Mouse (Mus musculus) intestine, embryonic 14.5 days (tissue): ENCODE results near the gene Pfkfb4. TPM values are rescaled to one million over a fixed set of nuclear protein-coding genes. Genes with fewer than 3 reads are reported as not detected.

Experiments used
- ATAC-seq: fragments of 200-750 bp; cut with Nextera tagmentation; replicated peaks from 2 replicates; pipeline ENCODE4 v1.8.0; 2017; ENCODE audit warnings: low read depth, moderate number of reproducible peaks, moderate TSS enrichment, moderate library complexity; ENCODE audit not compliant: low FRiP score, low TSS enrichment
- DNase-seq: peaks from one replicate; pipeline ENCODE4 v3.0.0-alpha.2; 2018; ENCODE audit warnings: low spot score
- H3K27ac ChIP-seq: fragments of 300-500 bp; sonication (generic); 2 replicates; pipeline ENCODE4 v1.5.1; 2014; ENCODE audit warnings: low read depth, mild to moderate bottlenecking, control low read depth
- H3K27me3 ChIP-seq: fragments of 300-500 bp; sonication (generic); replicated peaks from 2 replicates; pipeline ENCODE4 v1.6.1; 2014; ENCODE audit warnings: low read length, control low read depth; ENCODE audit not compliant: control insufficient read depth, insufficient read depth
- H3K36me3 ChIP-seq: fragments of 300-500 bp; sonication (generic); 2 replicates; pipeline ENCODE4 v1.6.1; 2014; ENCODE audit warnings: low read length, control low read depth; ENCODE audit not compliant: control insufficient read depth, insufficient read depth
- H3K4me1 ChIP-seq: fragments of 300-500 bp; sonication (generic); replicated peaks from 2 replicates; pipeline ENCODE4 v1.6.1; 2014; ENCODE audit warnings: low read length, control low read depth, mixed read lengths; ENCODE audit not compliant: control insufficient read depth, insufficient read depth
- H3K4me2 ChIP-seq: fragments of 300-500 bp; sonication (generic); 2 replicates; pipeline ENCODE4 v1.6.1; 2014; ENCODE audit warnings: low read length
- H3K4me3 ChIP-seq: fragments of 300-500 bp; sonication (generic); 2 replicates; pipeline ENCODE4 v1.5.1; 2014; ENCODE audit warnings: low read depth, low read length, control low read depth, mixed read lengths
- H3K9ac ChIP-seq: fragments of 300-500 bp; sonication (generic); 2 replicates; pipeline ENCODE4 v1.6.1; 2014; ENCODE audit warnings: mild to moderate bottlenecking, low read length
- H3K9me3 ChIP-seq: fragments of 300-500 bp; sonication (generic); 2 replicates; pipeline ENCODE4 v1.6.1; 2016; ENCODE audit warnings: low read length, control low read depth; ENCODE audit not compliant: control insufficient read depth
- WGBS: fragments of 180-500 bp; shearing (Covaris S2); extraction: QIAGEN DNeasy Blood & Tissue Kit; methylation state at CpG from one replicate; pipeline ENCODE4 v1.1.7; 2014; 5-methylcytosine and 5-hydroxymethylcytosine counted together
- polyA plus RNA-seq: library from polyadenylated mRNA; unstranded; fragments of >200 nt; fragmentation: Nextera tagmentation; extraction: Ambion mirVana; gene quantifications from 2 replicates; pipeline ENCODE4 v1.2.1, GENCODE M21; 2014

The Pfkfb4 gene
- polyA plus RNA-seq, 1 experiment from 2014 or later: 10.2 TPM

GRCm38 (mm10) chr9:109055271-109056030 is 63.9 kb downstream of the Pfkfb4 start:
- Histone ChIP-seq H3K27ac (peak overlapping the region; percentile 28; the same call in 1 of the 2 replicates), H3K36me3 (peaks cover 42% of the 10 kb centered on the region), H3K4me3 (peak overlapping the region; percentile 27), H3K9ac (peak overlapping the region; percentile 20; the same call in 1 of the 2 replicates), H3K27me3 (no peaks in the 10 kb centered on the region), H3K4me1 (peaks cover 13% of the 10 kb centered on the region), H3K9me3 (no peaks in the 10 kb centered on the region), H3K4me2 (peak overlapping the region; percentile 50)
- WGBS: 90% methylated on average over 12 of the region's 12 CpGs
- DNase-seq: no peak
- no peak for ATAC-seq

- Histone ChIP-seq H3K9ac (no peak overlapping the region), H3K4me2 (no peak overlapping the region), H3K27me3 (no peaks in the 10 kb centered on the region), H3K4me1 (peaks cover 13% of the 10 kb centered on the region), H3K4me3 (no peak overlapping the region), H3K9me3 (no peaks in the 10 kb centered on the region), H3K27ac (no peak overlapping the region), H3K36me3 (peaks cover 41% of the 10 kb centered on the region)
- ATAC-seq (no peak), DNase-seq (no peak)
- WGBS: 93% methylated on average over 17 of the region's 17 CpGs
These were observed 64.6 kb downstream of the Pfkfb4 start for GRCm38 (mm10) chr9:109056081-109056690.

- Histone ChIP-seq H3K9ac (no peak overlapping the region), H3K4me1 (peaks cover 13% of the 10 kb centered on the region), H3K27ac (no peak overlapping the region), H3K36me3 (peaks cover 41% of the 10 kb centered on the region), H3K4me3 (no peak overlapping the region), H3K4me2 (no peak overlapping the region), H3K9me3 (no peaks in the 10 kb centered on the region), H3K27me3 (no peaks in the 10 kb centered on the region)
- no peak for DNase-seq
- 95% methylated on average over 4 of the region's 4 CpGs for WGBS
- no peak for ATAC-seq
These were observed 65.3 kb downstream of the Pfkfb4 start for GRCm38 (mm10) chr9:109056916-109057315.

GRCm38 (mm10) chr9:109057543-109057942 is 66.0 kb downstream of the Pfkfb4 start:
- Histone ChIP-seq H3K4me3 (no peak overlapping the region), H3K4me2 (no peak overlapping the region), H3K9ac (no peak overlapping the region), H3K9me3 (no peaks in the 10 kb centered on the region), H3K27me3 (no peaks in the 10 kb centered on the region), H3K36me3 (peaks cover 46% of the 10 kb centered on the region), H3K4me1 (peaks cover 13% of the 10 kb centered on the region), H3K27ac (no peak overlapping the region)
- ATAC-seq: no peak
- DNase-seq: no peak
- WGBS: 92% methylated on average over 5 of the region's 5 CpGs

- WGBS: 93% methylated on average over 19 of the region's 19 CpGs
- ATAC-seq (no peak), DNase-seq (no peak)
- Histone ChIP-seq H3K9me3 (no peaks in the 10 kb centered on the region), H3K4me3 (no peak overlapping the region), H3K27ac (peak overlapping the region; percentile 85; the same call in 1 of the 2 replicates), H3K36me3 (peaks cover 46% of the 10 kb centered on the region), H3K9ac (no peak overlapping the region; the same call in 1 of the 2 replicates), H3K4me1 (peaks cover 13% of the 10 kb centered on the region), H3K27me3 (no peaks in the 10 kb centered on the region), H3K4me2 (peak overlapping the region; percentile 52)
These were observed 66.6 kb downstream of the Pfkfb4 start for GRCm38 (mm10) chr9:109058006-109058765.

GRCm38 (mm10) chr9:109059136-109059903 is 67.7 kb downstream of the Pfkfb4 start, which contains the start of gene Trex1:
Gene Trex1, minus strand, starts transcription at chr9:109059734.
- H3K9ac ChIP-seq: peak within 1 kb of the TSS; percentile 51
- WGBS: 19% methylated on average over 15 of the region's 15 CpGs
- H3K27ac ChIP-seq: peak within 1 kb of the TSS; percentile 85
- peak; percentile 94 for DNase-seq
- H3K9me3 ChIP-seq: no peaks in the 10 kb centered on the region
- peak; percentile 83 for ATAC-seq
- H3K4me1 ChIP-seq: peaks cover 13% of the 10 kb centered on the region
- peak within 1 kb of the TSS; percentile 31 for H3K4me3 ChIP-seq
- H3K36me3 ChIP-seq: peaks cover 58% of the 10 kb centered on the region
- H3K27me3 ChIP-seq: no peaks in the 10 kb centered on the region
- peak within 1 kb of the TSS; percentile 52 for H3K4me2 ChIP-seq

GRCm38 (mm10) chr9:109060184-109060897 is 68.8 kb downstream of the Pfkfb4 start:
- Histone ChIP-seq H3K9ac (no peak overlapping the region), H3K4me2 (no peak overlapping the region), H3K27me3 (no peaks in the 10 kb centered on the region), H3K36me3 (peaks cover 68% of the 10 kb centered on the region), H3K4me1 (peaks cover 8% of the 10 kb centered on the region), H3K4me3 (no peak overlapping the region), H3K27ac (no peak overlapping the region), H3K9me3 (no peaks in the 10 kb centered on the region)
- DNase-seq (no peak), ATAC-seq (no peak)
- 91% methylated on average over 16 of the region's 16 CpGs for WGBS
